Mouse (Mus musculus): ENCODE measurements at regions not wholly inside any gene's neighbourhood (a gene's known extent, or its start where the extent isn't known, plus 50 kb on each side); places are given as distances from the start of the nearest gene placed in this dataset.
A peak's percentile ranks its signal among the peaks of the same experiment; 100 is the strongest.

DNA sequence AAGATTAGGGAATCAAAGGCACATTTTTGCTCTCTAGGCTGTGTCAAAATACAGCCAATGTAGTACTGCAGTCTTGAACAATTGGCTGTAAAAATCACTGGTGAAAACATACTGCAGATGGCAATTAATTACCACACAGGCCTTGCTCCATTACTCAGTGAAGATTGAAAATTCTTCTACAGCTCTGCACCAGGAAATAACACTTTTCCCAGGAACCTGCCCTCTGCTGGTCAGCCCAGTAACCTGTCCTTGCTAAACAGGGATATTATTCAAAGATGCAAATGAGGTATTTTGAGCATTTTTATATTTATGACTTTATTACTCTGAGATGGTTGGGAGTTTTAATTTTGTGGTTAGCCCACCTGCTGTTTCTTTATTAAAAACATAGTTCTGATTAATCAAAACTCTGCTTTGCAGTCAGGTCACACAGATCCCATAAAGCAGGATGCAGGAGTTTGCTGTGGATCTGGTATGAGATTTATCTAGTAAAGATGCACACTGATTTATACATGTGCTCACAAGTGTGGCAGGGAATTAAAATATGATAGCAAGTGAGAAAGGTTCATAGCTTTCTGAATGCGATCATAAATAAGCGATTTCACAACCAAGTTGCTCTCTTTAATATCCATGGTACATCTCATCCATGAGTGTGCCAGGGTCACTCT is 815.3 kb upstream of the Ghitm start:
- peak in 1 of 2 experiments; percentile 3 for DNase-seq (ENCODE audit: low spot score in 2 of 2)

All from left cerebral cortex, adult 18-20 months (tissue).